Mouse (Mus musculus): ENCODE results near the gene Ccdc60.
"Not testable (repeated sequence)": the region's sequence is repeated elsewhere in the genome, so short reads cannot be mapped to it uniquely, and the experiment has no call there.

Ccdc60 gene

GRCm38 (mm10) chr5:116180594-116180993 lies 108.2 kb downstream of the Ccdc60 start:
- DNase-seq = no peak

DNA sequence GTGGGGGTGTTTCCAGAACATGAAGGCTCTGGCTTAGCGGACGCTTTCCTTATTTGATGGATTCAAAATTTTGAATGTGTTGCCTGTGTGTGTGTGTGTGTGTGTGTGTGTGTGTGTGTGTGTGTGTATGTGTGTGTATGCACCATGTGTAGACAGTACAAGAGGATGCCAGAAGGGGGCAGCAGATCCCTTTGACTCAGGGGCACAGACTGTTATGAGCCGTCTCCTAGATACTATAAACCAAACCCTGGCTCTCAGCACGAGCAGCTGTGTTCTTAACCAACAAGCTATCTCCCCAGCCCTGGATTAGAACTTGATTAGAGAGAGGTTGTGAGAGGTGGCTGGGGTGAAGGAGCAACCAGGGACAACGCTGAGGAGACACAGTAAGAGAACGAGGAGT lies 117.1 kb downstream of the Ccdc60 start:
- DNase-seq = no peak

- no peak for DNase-seq
Measured at GRCm38 (mm10) chr5:116166965-116167364, 121.8 kb downstream of the Ccdc60 start.

GRCm38 (mm10) chr5:116165203-116165888 lies 123.4 kb downstream of the Ccdc60 start:
- DNase-seq = no peak

GRCm38 (mm10) chr5:116154811-116155210 lies 134.0 kb downstream of the Ccdc60 start:
- DNase-seq = no peak

DNA sequence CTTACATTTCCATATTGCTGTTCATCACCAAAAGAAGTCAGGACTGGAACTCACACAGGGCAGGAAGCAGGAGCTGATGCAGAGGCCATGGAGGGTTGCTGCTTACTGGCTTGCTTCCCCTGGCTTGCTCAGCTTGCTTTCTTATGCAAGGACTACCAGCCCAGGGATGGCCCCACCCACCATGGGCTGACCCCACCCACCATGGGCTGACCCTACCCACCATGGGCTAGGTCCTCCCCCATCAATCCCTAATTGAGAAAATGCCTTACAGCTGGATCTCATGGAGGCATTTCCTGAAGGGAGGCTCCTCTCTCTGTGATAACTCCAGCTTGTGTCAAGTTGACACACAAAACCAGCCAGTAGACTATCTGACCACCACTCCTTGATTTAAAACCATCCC lies 142.3 kb downstream of the Ccdc60 start:
- DNase-seq = not testable (repeated sequence)

DNA sequence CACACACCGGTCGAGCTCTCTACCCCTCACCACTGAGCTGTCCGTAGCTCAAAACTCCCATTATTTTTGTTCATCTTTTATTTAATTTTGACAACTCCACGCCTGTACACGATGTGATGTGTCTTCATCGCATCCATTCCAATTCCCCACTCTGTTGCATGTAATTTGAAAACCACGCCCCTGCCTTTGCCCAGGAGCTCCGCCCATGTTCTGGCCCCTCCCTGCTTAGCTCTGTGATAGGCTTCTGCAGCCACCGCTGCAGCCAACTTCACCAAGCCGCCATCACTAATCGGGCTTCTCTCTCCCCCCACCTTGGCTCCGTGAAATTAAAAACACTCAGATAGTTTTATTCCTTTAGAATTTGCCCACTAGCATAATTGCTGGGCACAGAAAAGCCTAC lies 144.1 kb downstream of the Ccdc60 start:
- no peak for DNase-seq

- DNase-seq = no peak
Measured at GRCm38 (mm10) chr5:116140682-116141081, 148.1 kb downstream of the Ccdc60 start.

DNA sequence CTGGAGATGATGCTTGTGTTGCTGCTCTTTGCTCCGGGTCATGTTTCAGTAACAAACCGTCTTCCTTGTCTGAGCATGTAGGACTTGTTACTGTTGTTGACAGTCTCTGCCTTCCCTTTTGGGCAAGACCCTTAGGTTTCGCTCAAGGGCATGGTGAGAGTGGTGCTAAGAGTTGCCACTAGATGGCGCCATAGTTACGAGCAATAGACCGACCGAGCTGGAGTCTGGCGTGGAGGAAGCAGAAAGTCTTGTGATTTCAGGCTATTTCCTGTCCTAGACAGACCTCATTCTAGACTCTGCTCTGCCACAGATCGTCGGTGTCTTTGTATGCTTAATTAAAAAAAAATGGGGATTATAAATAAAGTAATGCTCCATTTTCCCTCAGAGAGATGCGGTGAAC lies 165.4 kb downstream of the Ccdc60 start:
- peak; percentile 70 for DNase-seq

GRCm38 (mm10) chr5:116116567-116116966 lies 172.2 kb downstream of the Ccdc60 start:
- peak; percentile 20 for DNase-seq

DNA sequence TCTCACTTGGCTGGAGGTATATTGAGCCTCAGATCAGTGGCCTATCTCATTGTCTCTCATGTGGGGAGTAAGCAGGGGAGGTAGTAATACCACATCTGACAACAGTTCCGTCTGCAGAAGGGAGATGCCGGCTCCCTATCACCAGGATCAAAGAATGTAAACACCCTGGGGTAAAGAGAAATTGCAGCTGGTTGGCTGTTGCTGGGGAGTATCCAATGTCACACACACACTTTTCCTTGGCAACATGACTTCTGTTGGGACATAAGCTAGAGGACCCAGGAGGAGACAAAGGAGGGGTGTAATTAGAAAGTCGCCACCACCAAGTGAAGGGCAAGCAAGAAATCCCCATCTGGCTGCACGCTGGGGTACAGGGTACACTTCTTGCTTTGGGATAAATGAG lies 172.7 kb downstream of the Ccdc60 start:
- DNase-seq = no peak

- DNase-seq = no peak
Measured at GRCm38 (mm10) chr5:116115071-116115834, 173.5 kb downstream of the Ccdc60 start.

DNA sequence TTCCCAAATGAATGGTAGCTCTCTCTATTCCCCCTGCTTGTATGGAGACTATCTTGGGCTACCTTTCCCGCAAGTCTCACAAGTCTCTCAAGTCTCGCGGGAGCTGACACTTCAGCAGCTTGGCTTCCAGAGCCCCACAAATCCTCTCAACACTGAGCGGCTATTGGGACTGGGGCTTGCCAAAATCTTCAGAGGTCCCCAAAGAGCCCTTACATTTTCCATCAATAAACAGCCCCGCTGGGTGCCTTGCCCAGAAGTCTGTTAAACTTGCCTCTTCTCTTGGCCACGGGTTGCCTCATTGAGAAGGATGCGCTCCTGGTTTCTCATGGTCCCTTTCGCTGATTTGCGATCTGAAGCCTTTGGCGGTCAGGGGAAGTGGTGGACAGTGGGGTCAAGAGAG lies 180.1 kb downstream of the Ccdc60 start:
- DNase-seq = no peak

- no peak for DNase-seq
Measured at GRCm38 (mm10) chr5:116084231-116084630, 204.6 kb downstream of the Ccdc60 start.

DNA sequence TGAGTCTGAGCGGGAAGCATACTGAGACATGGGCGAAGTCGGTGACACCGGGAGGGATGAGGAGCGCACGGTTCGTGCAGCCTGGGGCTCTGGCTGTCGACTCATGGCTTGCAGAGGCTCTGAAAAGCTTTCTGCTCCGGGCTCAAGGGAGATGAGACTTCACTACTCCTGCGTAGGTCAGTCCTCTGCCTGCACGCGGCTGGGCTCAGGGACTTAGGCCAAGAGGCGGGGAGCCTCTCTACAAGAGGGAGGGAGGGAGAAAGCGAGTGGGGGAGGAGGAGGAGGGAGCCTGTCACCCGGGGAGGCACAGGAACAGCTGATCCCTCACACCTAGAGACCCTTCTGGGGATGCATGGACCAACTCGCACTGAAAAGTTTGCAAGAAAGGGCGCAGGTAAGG lies 205.7 kb downstream of the Ccdc60 start, which contains the start of gene Tmem233:
Tmem233 (minus strand) TSS at position 164 of the 400 bp plus-strand sequence.
- DNase-seq = no peak

DNA sequence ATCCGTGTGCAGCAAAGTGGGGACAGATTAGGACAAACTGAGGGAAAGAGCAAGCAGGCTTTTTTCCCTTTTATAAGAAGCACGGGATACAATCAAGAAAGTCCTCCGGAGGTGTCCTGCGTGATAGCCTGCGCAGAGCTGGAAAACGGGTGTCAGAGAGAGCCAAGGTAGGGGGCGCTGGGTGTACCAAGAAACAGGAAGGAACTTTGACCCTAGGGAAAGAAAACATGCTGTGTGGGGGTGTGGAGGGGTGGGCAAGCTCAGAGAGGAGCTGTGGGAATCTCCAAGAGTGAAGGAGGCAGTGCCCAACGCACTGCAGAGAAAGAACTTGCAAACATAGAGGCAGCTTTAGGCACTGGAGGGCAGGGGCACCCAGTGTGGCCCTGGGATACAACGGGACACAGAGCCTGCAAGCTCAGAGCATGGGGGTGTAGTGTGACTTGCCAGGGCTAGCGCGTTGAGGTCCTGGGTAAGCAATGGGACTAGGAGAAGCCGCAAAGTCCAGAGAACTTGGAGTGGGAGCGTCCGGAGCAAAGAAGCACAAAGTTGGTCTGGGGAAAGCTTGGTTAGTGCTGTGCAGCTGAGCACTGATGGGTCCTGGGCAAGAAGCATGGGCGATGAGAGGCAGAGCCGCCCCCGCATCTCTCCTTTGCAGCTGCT lies 206.4 kb downstream of the Ccdc60 start:
- DNase-seq = no peak

DNA sequence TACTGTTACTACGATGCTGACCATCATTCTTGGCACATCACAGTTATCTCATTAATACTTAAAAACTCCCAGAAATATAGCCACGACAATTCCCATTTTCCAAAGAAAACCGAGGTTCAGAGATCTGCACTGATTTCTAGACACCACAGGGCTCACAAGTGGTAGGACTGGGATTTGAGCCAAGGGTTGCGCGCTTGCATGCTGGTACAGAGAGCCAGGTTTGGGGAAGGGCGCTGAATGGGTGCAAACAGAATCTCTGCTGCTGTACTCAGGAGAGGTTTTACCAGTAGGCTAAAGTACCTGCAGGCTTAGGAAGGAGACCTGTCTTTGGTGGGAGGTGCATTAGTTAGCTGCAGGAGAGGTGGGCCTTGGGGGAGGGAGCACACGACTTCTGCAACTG lies 207.2 kb downstream of the Ccdc60 start:
- DNase-seq = no peak

- no peak for DNase-seq
Measured at GRCm38 (mm10) chr5:116080736-116081135, 208.0 kb downstream of the Ccdc60 start.

Data from cerebellum, adult 11 months (tissue).